Mouse (Mus musculus): Measurements from ENCODE around the gene Igf2bp2. TPM values are rescaled to one million over a fixed set of nuclear protein-coding genes. Genes with fewer than 3 reads are reported as not detected.

Gene Igf2bp2
- 3.0 and 3.2 TPM in 2 replicates for polyA plus RNA-seq (2012; rRNA removed)

GRCm38 (mm10) chr16:22162512-22163455, at the start of gene Igf2bp2:
Gene Igf2bp2 (minus strand): TSS chr16:22163299.

GRCm38 (mm10) chr16:22009099-22009584, 154.0 kb downstream of the Igf2bp2 start, which contains the start of gene Senp2:
Gene Senp2 (plus strand): TSS chr16:22009484.

Other genes starting within 250 kb of the Igf2bp2 start
- gene Tmem41a, start 215.7 kb downstream of the Igf2bp2 start, polyA plus RNA-seq (2012; rRNA removed), result 5.9 and 8.8 TPM in 2 replicates
- 11.6 and 12.4 TPM in 2 replicates for gene Liph, start 167.6 kb downstream of the Igf2bp2 start, polyA plus RNA-seq (2012; rRNA removed)
- 1.5 and 2.6 TPM in 2 replicates for gene Senp2, start 153.8 kb downstream of the Igf2bp2 start, polyA plus RNA-seq (2012; rRNA removed)
- 3.5 and 5.5 TPM in 2 replicates for gene Tra2b, start 102.7 kb upstream of the Igf2bp2 start, polyA plus RNA-seq (2012; rRNA removed)

Data from stomach, adult 2 months (tissue).